Mouse (Mus musculus) limb, embryonic 14.5 days (tissue): Measurements from ENCODE around the gene Mybphl. TPM values are rescaled to one million over a fixed set of nuclear protein-coding genes. Genes with fewer than 3 reads are reported as not detected.

Experiments used
- ATAC-seq: fragments of 200-750 bp; cut with Nextera tagmentation; 2 replicates; pipeline ENCODE4 v1.8.0; 2017; ENCODE audit warnings: low read depth, moderate number of reproducible peaks, moderate TSS enrichment; ENCODE audit not compliant: low FRiP score
- DNase-seq: peaks from one replicate; pipeline ENCODE4 v3.0.0-alpha.2; 2015; ENCODE audit warnings: low spot score
- H3K27ac ChIP-seq: fragments of 300-500 bp; sonication (generic); replicated peaks from 2 replicates; pipeline ENCODE4 v1.5.1; 2014; ENCODE audit warnings: low read depth, mild to moderate bottlenecking, low read length, moderate library complexity, mixed read lengths
- H3K27me3 ChIP-seq: fragments of 300-500 bp; sonication (generic); 2 replicates; pipeline ENCODE4 v1.6.1; 2014; ENCODE audit warnings: low read length, mixed read lengths; ENCODE audit not compliant: control insufficient read depth, insufficient read depth
- H3K36me3 ChIP-seq: fragments of 300-500 bp; sonication (generic); 2 replicates; pipeline ENCODE4 v1.6.1; 2014; ENCODE audit warnings: mild to moderate bottlenecking, low read length, moderate library complexity, mixed read lengths; ENCODE audit not compliant: control insufficient read depth, insufficient read depth
- H3K4me1 ChIP-seq: fragments of 300-500 bp; sonication (generic); 2 replicates; pipeline ENCODE4 v1.6.1; 2014; ENCODE audit warnings: antibody characterized with exemption, low read length, mixed read lengths; ENCODE audit not compliant: control insufficient read depth, insufficient read depth
- H3K4me2 ChIP-seq: fragments of 300-500 bp; sonication (generic); replicated peaks from 2 replicates; pipeline ENCODE4 v1.6.1; 2014; ENCODE audit warnings: low read depth, mild to moderate bottlenecking, low read length, moderate library complexity; ENCODE audit not compliant: severe bottlenecking
- H3K4me3 ChIP-seq: fragments of 300-500 bp; sonication (generic); replicated peaks from 2 replicates; pipeline ENCODE4 v1.5.1; 2014; ENCODE audit warnings: low read length
- H3K9ac ChIP-seq: fragments of 300-500 bp; sonication (generic); 2 replicates; pipeline ENCODE4 v1.6.1; 2014; ENCODE audit warnings: mild to moderate bottlenecking, low read depth, low read length, moderate library complexity; ENCODE audit not compliant: severe bottlenecking
- H3K9me3 ChIP-seq: fragments of 300-500 bp; sonication (generic); 2 replicates; pipeline ENCODE4 v1.6.1; 2016; ENCODE audit warnings: low read length; ENCODE audit not compliant: control insufficient read depth
- POLR2A ChIP-seq: fragments of 200-500 bp; IDR thresholded peaks from 2 replicates; pipeline ENCODE4 v1.8.0; 2012; ENCODE audit warnings: inconsistent platforms, mild to moderate bottlenecking, moderate library complexity, borderline replicate concordance; ENCODE audit not compliant: insufficient read depth, insufficient read length; ENCODE audit errors: extremely low read depth
- whole genome bisulfite sequencing: fragments of 180-500 bp; shearing (Covaris S2); extraction: QIAGEN DNeasy Blood & Tissue Kit; methylation state at CpG from one replicate; pipeline ENCODE4 v1.1.7; 2014; 5-methylcytosine and 5-hydroxymethylcytosine counted together
- polyA plus RNA-seq, 2 experiments: library from polyadenylated mRNA; depleted of rRNA in 1 of 2; stranded (reverse) in 1 of 2; unstranded in 1 of 2; fragments of >200 nt; fragmentation: Nextera tagmentation in 1 of 2; extraction: Ambion mirVana in 1 of 2; gene quantifications; 2 replicates each; pipeline versions ENCODE4 v1.2.1 to v1.2.3; 2012 to 2014

Mybphl gene
- not detected in 2 replicates for polyA plus RNA-seq (2012; rRNA removed)
- not detected in 2 replicates for polyA plus RNA-seq (2014; fragmentation: Nextera tagmentation; extraction: Ambion mirVana)

DNA sequence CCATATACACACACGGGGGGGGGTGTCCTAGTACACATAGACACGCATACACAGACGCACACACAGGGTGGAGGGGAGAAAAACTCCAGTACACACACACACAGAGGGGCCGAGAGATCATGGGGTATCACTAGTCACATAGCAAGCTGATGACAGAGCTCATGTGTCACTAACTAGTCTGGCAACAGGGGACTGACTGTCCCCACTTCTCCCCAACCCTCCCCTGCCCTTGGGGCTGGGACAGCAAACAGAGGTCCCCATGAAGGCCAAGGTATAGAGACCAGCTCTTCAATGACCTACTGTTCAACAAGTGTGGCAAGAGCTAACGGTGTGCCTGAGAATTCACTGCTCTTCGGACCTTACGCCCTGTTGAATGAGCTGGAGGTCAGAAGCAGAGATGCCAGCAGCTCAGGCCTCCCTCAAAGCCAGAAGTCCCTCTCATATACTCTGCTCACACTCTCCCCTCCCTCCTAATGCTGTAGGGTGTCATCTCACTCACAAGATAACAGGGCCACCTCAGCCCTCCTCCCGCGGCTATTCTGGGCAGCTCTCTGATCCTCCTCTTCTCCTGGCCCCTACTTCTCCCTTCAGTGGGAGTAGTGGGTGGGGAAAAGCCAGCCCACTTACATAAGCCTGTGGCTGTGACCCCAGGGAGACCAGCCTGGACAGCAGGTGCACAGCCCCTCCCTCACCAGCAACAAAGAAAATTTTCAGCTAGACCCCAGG is at the start of gene Mybphl:
Mybphl (plus strand) TSS at position 642 of the 726 bp plus-strand sequence.
- TF ChIP-seq POLR2A: no peak
- H3K27me3 ChIP-seq: no peaks in the 10 kb centered on the region
- peaks cover 12% of the 10 kb centered on the region for H3K4me1 ChIP-seq
- 70% methylated on average over 9 of the region's 9 CpGs for WGBS
- ATAC-seq: no peak
- no peak within 1 kb of the TSS for H3K27ac ChIP-seq
- no peaks in the 10 kb centered on the region for H3K36me3 ChIP-seq
- H3K4me3 ChIP-seq: no peak within 1 kb of the TSS
- H3K4me2 ChIP-seq: no peak within 1 kb of the TSS
- no peak for DNase-seq
- no peaks in the 10 kb centered on the region for H3K9me3 ChIP-seq
- no peak within 1 kb of the TSS for H3K9ac ChIP-seq

DNA sequence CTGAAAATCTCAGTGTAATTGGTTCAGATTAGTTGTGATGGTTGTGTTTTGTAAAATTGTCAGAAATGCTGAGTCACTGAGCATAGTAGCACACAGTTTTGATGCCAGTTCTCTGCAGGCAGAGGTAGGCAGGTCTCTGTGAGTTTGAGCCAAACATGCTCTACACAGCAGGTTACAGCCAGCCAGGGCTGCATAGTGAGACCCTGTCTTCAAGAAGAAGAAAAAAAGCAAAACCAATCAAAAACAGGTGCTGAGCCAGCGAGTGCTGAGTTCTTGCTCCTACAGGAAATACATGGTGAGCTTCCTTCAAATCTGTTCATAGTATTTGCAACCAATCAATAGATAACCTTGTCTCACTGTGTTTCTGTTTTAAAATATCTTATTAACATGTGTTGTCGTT is 46.2 kb upstream of the Mybphl start:
- Histone ChIP-seq H3K4me2 (no peak overlapping the region), H3K9me3 (no peaks in the 10 kb centered on the region), H3K27me3 (no peaks in the 10 kb centered on the region), H3K9ac (no peak overlapping the region), H3K36me3 (no peaks in the 10 kb centered on the region), H3K4me1 (no peaks in the 10 kb centered on the region; the same call in 1 of the 2 replicates), H3K4me3 (no peak overlapping the region), H3K27ac (no peak overlapping the region)
- 33% methylated on average over 2 of the region's 2 CpGs for WGBS
- DNase-seq (no peak), ATAC-seq (no peak)
- no peak for TF ChIP-seq POLR2A

DNA sequence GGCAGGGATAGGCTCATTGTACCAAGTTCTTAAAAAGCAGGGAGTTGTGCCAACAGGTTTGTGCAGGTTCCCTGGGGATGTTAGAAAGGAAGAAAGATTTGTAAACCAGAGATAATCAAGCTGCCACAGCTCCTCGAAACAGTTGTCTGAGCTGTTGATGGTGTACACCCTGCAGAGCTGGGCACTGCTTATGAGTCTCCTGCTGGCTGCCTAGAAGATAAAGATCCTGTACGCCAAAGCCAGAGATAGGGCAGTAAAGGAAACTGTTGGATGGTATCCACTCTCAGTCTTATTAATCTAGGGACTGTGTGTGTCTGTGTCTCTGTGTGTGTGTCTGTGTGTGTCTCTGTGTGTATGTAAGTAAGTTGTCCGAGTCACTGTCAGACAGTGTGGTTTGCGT is 43.0 kb upstream of the Mybphl start:
- no peak for TF ChIP-seq POLR2A

DNA sequence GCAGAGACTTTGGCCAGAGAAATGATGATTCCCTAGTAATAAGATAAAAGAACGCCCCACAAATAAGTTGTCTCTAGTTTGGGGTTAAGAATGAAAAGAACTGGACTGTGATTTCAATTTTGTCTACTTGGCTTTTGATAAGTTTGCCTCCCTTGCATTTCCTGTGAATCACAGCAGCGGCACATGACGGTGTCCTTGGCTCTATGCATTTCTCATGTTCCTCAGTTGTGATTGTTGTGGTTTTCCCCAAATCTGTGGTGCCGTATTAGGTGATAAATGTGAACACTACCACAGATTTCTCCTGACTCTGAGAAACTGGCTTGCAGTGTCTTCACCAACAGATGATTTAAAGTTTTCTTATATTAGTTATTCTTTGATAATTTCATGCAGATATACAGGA is 42.6 kb upstream of the Mybphl start:
- no peaks in the 10 kb centered on the region for H3K36me3 ChIP-seq
- no peaks in the 10 kb centered on the region for H3K27me3 ChIP-seq
- no peaks in the 10 kb centered on the region; the same call in 1 of the 2 replicates for H3K4me1 ChIP-seq
- ATAC-seq: no peak
- H3K9me3 ChIP-seq: no peaks in the 10 kb centered on the region
- H3K27ac ChIP-seq: no peak overlapping the region
- TF ChIP-seq POLR2A: no peak
- no peak for DNase-seq
- WGBS: 91% methylated on average over 4 of the region's 4 CpGs
- no peak overlapping the region for H3K9ac ChIP-seq
- H3K4me2 ChIP-seq: no peak overlapping the region
- H3K4me3 ChIP-seq: no peak overlapping the region

More for the DNA sequence above, 43.0 kb upstream of the Mybphl start:
- H3K27ac ChIP-seq: no peak overlapping the region
- H3K4me3 ChIP-seq: no peak overlapping the region
- H3K27me3 ChIP-seq: no peaks in the 10 kb centered on the region
- H3K4me1 ChIP-seq: no peaks in the 10 kb centered on the region; the same call in 1 of the 2 replicates
- no peak for DNase-seq
- ATAC-seq: no peak
- H3K9ac ChIP-seq: no peak overlapping the region
- no peak overlapping the region for H3K4me2 ChIP-seq
- WGBS: 77% methylated on average over 4 of the region's 4 CpGs
- no peaks in the 10 kb centered on the region for H3K36me3 ChIP-seq
- H3K9me3 ChIP-seq: no peaks in the 10 kb centered on the region

DNA sequence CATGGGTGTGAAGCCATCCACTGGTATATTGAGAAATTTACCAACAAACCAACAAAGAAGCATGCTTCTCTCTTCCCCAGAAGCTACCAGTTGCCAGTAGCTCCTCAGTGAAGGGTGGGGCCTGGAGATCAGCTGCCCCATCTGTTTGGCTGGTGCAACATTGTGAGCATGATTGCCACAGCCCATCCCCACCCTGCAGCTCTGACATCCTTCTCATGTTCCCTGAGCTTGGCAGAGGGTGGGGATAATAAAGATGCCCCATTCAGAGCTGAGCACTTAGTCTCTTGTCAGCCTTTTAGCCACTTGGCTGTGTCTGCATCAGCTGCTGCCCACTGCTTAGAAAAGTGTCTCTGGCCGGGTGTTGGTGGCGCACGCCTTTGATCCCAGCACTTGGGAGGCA is 41.7 kb upstream of the Mybphl start:
- Histone ChIP-seq H3K27me3 (no peaks in the 10 kb centered on the region), H3K9me3 (no peaks in the 10 kb centered on the region), H3K4me2 (no peak overlapping the region), H3K4me1 (peaks cover under 1% of the 10 kb centered on the region), H3K9ac (no peak overlapping the region), H3K36me3 (0 out of 2 replicates have a peak, but pooled peaks cover 4% of the 10 kb centered on the region), H3K4me3 (no peak overlapping the region), H3K27ac (no peak overlapping the region)
- DNase-seq (no peak), ATAC-seq (no peak)
- 85% methylated on average over 3 of the region's 3 CpGs for WGBS
- TF ChIP-seq POLR2A: no peak
